Mouse (Mus musculus) A20 (cell line): ENCODE data around the gene Sebox.
A peak's percentile ranks its signal among the peaks of the same experiment; 100 is the strongest.

Experiments
- DNase-seq: peaks from one replicate; pipeline ENCODE4 v3.0.0-alpha.2; 2011; ENCODE audit warnings: low read depth, low spot score

The Sebox gene

GRCm38 (mm10) chr11:78534516-78534915 lies 31.3 kb downstream of the Sebox start:
- peak; percentile 29 for DNase-seq

GRCm38 (mm10) chr11:78535376-78536079 lies 32.3 kb downstream of the Sebox start:
- DNase-seq = peak; percentile 77

- DNase-seq = peak; percentile 99
Observed at GRCm38 (mm10) chr11:78536080-78536689, 32.9 kb downstream of the Sebox start, which contains the start of the genes Tnfaip1 and Ift20. Gene Tnfaip1, minus strand, starts transcription at chr11:78536332. Gene Ift20, plus strand, starts transcription at chr11:78536361.

DNA sequence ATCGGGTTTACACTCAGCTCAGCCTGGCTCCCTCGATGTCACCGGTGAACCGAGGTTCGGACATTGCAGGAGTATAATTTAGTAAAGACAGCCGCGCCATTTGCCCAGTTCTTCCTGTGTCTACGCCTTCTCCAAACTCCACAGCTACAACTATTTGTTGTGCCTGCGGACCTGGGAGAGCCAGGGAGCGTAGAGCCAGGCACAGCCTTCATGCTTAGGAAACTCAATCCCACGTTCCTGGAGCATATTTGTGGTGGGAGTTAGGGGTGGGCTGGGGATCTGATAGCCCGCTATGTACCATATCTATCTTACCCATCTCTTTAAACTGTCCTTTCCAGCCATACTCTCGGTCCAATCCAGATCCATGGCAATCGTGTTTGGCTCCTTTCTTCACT lies 33.4 kb downstream of the Sebox start:
- DNase-seq = no peak

DNA sequence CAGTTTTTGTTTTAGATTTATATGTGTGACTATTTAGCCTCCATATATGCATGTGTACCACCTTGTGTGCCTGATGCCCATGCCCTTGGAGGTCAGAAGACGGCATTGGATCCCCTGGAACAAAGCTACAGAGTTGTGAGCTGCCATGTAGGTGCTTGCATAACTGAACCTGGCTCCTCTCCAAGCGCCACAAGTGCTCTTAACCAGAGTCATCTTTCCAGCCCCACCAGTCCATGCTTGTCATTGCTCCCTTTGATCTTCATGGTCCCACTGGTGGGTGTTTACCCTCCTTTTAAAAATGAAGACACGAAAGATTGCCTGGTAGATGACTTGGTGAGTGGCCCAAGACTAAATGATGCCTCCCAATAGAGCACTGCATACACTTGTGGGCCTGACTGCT lies 37.1 kb downstream of the Sebox start:
- DNase-seq = no peak

GRCm38 (mm10) chr11:78544449-78545111 lies 41.3 kb downstream of the Sebox start:
- no peak for DNase-seq

GRCm38 (mm10) chr11:78545181-78545580 lies 41.9 kb downstream of the Sebox start:
- peak; percentile 26 for DNase-seq

GRCm38 (mm10) chr11:78547718-78548460 lies 44.6 kb downstream of the Sebox start:
- DNase-seq = no peak

DNA sequence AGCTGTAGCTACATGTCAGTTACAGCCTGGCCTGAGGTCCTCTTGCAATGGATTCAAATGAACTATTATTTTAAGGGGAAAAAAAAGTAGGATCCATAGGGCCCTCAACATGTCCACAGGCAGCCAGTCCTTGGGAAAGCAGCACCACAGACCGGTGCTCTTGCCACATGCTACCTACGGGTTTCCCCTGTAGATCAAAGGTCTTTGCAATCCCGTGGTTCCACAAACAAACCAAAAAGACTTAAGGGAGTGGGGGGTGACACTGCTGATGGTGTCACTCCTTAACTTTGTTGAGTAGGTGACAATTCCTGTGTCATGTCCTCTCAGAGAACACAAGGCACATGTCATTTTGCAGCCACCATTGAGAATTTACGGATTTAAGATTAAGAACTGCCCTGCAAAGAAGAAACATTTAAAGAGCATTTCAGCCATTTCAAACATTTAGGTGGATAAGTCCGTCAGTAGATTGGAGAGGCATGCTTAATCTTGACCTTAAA lies 46.3 kb downstream of the Sebox start:
- DNase-seq = peak; percentile 35

- DNase-seq = peak; percentile 98
Observed at GRCm38 (mm10) chr11:78550168-78551058, 47.2 kb downstream of the Sebox start, which contains the start of gene Tmem97. Gene Tmem97, minus strand, starts transcription at chr11:78550777.

DNA sequence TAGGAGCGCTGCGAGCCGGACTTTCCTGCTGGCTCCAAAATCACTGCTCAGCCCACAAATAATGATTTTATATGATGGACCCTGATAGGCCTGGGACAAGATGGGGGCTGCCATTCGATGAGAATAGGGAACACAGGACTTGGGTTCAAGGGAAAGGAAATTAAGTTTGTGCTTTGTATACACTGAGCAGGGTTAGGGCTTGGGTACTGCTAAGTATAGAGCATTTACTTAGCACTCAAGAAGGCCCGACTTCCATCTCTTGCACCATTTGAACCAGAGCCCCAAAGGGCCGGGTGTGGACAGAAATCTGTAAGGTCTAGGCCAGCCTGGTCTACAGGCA lies 47.8 kb downstream of the Sebox start:
- no peak for DNase-seq
